Mouse (Mus musculus): Measurements from ENCODE around the gene Tdo2. TPM values are rescaled to one million over a fixed set of nuclear protein-coding genes. Genes with fewer than 3 reads are reported as not detected.

Tdo2 gene
- polyA plus RNA-seq, 1 experiment from 2014 or later, result 1.6 TPM

DNA sequence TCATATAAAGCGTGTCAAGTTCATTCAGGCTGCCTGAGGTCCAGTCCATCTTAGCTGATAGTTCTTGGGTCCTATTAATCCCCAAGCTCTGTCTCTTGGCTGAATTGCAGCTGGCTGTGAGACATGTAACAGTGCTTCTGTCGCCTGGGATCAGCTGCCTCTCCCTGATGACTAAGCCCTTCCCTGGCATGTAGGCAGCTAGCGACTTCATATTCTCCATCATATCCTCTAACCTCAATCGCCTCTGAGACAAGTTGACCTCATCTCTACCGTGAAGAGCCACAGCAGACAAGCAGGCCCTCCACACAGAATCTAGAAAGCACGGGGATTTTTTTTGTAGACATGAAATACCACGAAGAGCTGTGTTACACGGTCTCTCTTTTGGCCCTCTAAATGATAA lies 57.8 kb downstream of the Tdo2 start:
- Histone ChIP-seq H3K4me1 (ENCODE audit: control insufficient read depth, insufficient read depth, low read length) (peaks cover 3% of the 10 kb centered on the region; the same call in 1 of the 2 replicates), H3K9me3 (replicated peaks; ENCODE audit: control insufficient read depth, low read length) (no peaks in the 10 kb centered on the region), H3K4me3 (ENCODE audit: low read depth, low read length) (no peak overlapping the region), H3K27ac (ENCODE audit: low read depth, low read length) (no peak overlapping the region), H3K36me3 (ENCODE audit: control insufficient read depth, insufficient read depth, low read length) (no peaks in the 10 kb centered on the region), H3K4me2 (no peak overlapping the region), H3K9ac (ENCODE audit: low read depth, low read length) (no peak overlapping the region), H3K27me3 (ENCODE audit: control insufficient read depth, insufficient read depth, low read length) (no peaks in the 10 kb centered on the region)
- ATAC-seq (replicated peaks; ENCODE audit: insufficient number of reproducible peaks, low FRiP score, low TSS enrichment), result no peak
- WGBS (ENCODE audit: insufficient replicate concordance), result 75% methylated on average over 8 of the region's 8 CpGs

GRCm38 (mm10) chr3:81917354-81917935 lies 58.6 kb downstream of the Tdo2 start:
- no peak overlapping the region for H3K4me2 ChIP-seq
- no peaks in the 10 kb centered on the region for H3K4me1 ChIP-seq (ENCODE audit: control insufficient read depth, insufficient read depth, low read length)
- no peaks in the 10 kb centered on the region for H3K9me3 ChIP-seq (replicated peaks; ENCODE audit: control insufficient read depth, low read length)
- ATAC-seq (replicated peaks; ENCODE audit: insufficient number of reproducible peaks, low FRiP score, low TSS enrichment), result no peak
- H3K36me3 ChIP-seq (ENCODE audit: control insufficient read depth, insufficient read depth, low read length), result no peaks in the 10 kb centered on the region
- no peak overlapping the region for H3K9ac ChIP-seq (ENCODE audit: low read depth, low read length)
- no peaks in the 10 kb centered on the region for H3K27me3 ChIP-seq (ENCODE audit: control insufficient read depth, insufficient read depth, low read length)
- 88% methylated on average over 3 of the region's 3 CpGs for WGBS (ENCODE audit: insufficient replicate concordance)
- no peak overlapping the region for H3K27ac ChIP-seq (ENCODE audit: low read depth, low read length)
- H3K4me3 ChIP-seq (ENCODE audit: low read depth, low read length), result no peak overlapping the region

GRCm38 (mm10) chr3:81916030-81916686 lies 59.8 kb downstream of the Tdo2 start:
- Histone ChIP-seq H3K9me3 (replicated peaks; ENCODE audit: control insufficient read depth, low read length) (no peaks in the 10 kb centered on the region), H3K27me3 (ENCODE audit: control insufficient read depth, insufficient read depth, low read length) (no peaks in the 10 kb centered on the region), H3K27ac (ENCODE audit: low read depth, low read length) (no peak overlapping the region), H3K36me3 (ENCODE audit: control insufficient read depth, insufficient read depth, low read length) (no peaks in the 10 kb centered on the region), H3K4me2 (no peak overlapping the region), H3K4me1 (ENCODE audit: control insufficient read depth, insufficient read depth, low read length) (no peaks in the 10 kb centered on the region), H3K4me3 (ENCODE audit: low read depth, low read length) (no peak overlapping the region), H3K9ac (ENCODE audit: low read depth, low read length) (no peak overlapping the region)
- 66% methylated on average over 5 of the region's 5 CpGs for WGBS (ENCODE audit: insufficient replicate concordance)
- ATAC-seq (replicated peaks; ENCODE audit: insufficient number of reproducible peaks, low FRiP score, low TSS enrichment), result no peak

GRCm38 (mm10) chr3:81910286-81911036 lies 65.5 kb downstream of the Tdo2 start:
- no peaks in the 10 kb centered on the region for H3K36me3 ChIP-seq (ENCODE audit: control insufficient read depth, insufficient read depth, low read length)
- no peaks in the 10 kb centered on the region for H3K9me3 ChIP-seq (replicated peaks; ENCODE audit: control insufficient read depth, low read length)
- H3K4me3 ChIP-seq (ENCODE audit: low read depth, low read length), result no peak overlapping the region
- H3K9ac ChIP-seq (ENCODE audit: low read depth, low read length), result no peak overlapping the region
- H3K27ac ChIP-seq (ENCODE audit: low read depth, low read length), result no peak overlapping the region
- no peak overlapping the region for H3K4me2 ChIP-seq
- no peaks in the 10 kb centered on the region for H3K27me3 ChIP-seq (ENCODE audit: control insufficient read depth, insufficient read depth, low read length)
- ATAC-seq (replicated peaks; ENCODE audit: insufficient number of reproducible peaks, low FRiP score, low TSS enrichment), result no peak
- no peaks in the 10 kb centered on the region for H3K4me1 ChIP-seq (ENCODE audit: control insufficient read depth, insufficient read depth, low read length)
- 73% methylated on average over 6 of the region's 6 CpGs for WGBS (ENCODE audit: insufficient replicate concordance)

Other genes starting within 250 kb of the Tdo2 start
- 17.0 and 17.2 TPM in 2 replicates for gene Ctso, start 43.6 kb downstream of the Tdo2 start, polyA plus RNA-seq (2014; fragmentation: Nextera tagmentation; extraction: Ambion mirVana)
- gene Asic5, start 6.1 kb upstream of the Tdo2 start, polyA plus RNA-seq (2014; fragmentation: Nextera tagmentation; extraction: Ambion mirVana), result not detected in 2 replicates
- 44.0 and 60.9 TPM in 2 replicates for gene Gucy1b1, start 98.5 kb upstream of the Tdo2 start, polyA plus RNA-seq (2014; fragmentation: Nextera tagmentation; extraction: Ambion mirVana)
- gene Gucy1a1, start 169.6 kb upstream of the Tdo2 start, polyA plus RNA-seq (2014; fragmentation: Nextera tagmentation; extraction: Ambion mirVana), result 45.4 and 57.7 TPM in 2 replicates